Mouse (Mus musculus) heart, adult 8-10 months (tissue): Measurements from ENCODE around the gene Tlcd1. TPM values are rescaled to one million over a fixed set of nuclear protein-coding genes. Genes with fewer than 3 reads are reported as not detected.
A peak's percentile ranks its signal among the peaks of the same experiment; 100 is the strongest.

Source experiments
- DNase-seq: peaks from one replicate; pipeline ENCODE4 v3.0.0; 2022; ENCODE audit warnings: low spot score
- total RNA-seq, 4 experiments: library from RNA; stranded (reverse); gene quantifications; 2 replicates each; pipeline ENCODE4 v1.2.4; 2022

Gene Tlcd1
- total RNA-seq, 4 experiments from 2014 or later = 2.9 to 7.1 (median 5.0) TPM

- DNase-seq = no peak
Measured at GRCm38 (mm10) chr11:78161169-78161568, 15.3 kb upstream of the Tlcd1 start.

GRCm38 (mm10) chr11:78161968-78162367, 14.5 kb upstream of the Tlcd1 start:
- DNase-seq = no peak

DNA sequence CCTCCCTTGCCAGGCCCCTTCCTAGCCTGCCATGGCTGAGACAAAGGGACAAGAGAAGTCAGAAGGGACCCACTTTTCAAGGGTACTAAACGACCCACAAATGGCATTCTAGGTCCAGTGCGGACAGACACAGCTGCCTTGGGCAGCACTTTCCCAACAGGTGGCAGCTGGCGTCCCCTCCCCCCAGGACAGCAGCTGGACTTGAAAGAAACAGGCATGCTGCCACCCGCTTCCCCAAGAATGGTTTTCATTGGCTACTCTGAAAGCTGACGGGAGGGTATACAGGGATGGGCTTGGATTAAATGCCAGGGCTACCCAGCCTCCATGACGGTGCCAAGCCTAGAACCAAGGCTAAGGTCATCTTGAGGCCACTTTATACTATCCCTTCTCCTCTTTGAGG, 14.0 kb upstream of the Tlcd1 start:
- DNase-seq = no peak

DNA sequence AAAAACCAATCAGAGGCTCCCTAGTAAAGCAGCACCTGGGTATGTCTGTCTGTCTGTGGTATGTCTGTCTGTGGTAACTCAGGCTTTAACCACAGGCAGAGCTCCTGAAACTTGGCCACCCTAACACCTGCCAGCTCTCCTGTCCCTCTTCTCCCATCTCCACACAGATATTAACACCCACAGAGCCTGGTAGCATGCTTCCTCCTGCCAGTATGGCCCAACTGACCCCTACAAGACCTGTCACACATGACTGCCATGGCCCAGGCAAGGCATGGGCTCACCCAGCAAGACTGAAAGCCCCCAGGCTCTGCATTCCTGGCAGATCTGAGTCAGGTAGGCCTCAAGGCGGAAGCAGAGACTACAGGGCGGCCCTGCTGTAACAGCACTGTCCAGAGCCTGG, 13.5 kb upstream of the Tlcd1 start:
- no peak for DNase-seq

GRCm38 (mm10) chr11:78163681-78164603, 12.6 kb upstream of the Tlcd1 start:
- DNase-seq = peak; percentile 46

DNA sequence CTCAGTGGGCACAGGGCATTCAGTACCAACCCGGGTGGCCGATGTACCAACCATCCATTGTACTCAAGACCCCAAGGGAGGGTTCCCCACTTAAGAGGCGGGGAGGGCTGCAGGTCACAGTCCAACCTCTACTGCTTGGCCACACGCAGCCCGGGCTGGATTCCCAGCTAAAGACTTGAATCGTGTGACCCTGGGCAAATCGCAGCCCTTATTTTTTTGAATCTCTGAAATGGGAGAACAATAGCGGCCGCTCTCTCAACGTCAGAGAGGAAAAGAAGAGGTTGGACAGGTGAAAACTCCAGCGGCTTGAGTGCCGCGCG, 11.9 kb upstream of the Tlcd1 start:
- no peak for DNase-seq

DNA sequence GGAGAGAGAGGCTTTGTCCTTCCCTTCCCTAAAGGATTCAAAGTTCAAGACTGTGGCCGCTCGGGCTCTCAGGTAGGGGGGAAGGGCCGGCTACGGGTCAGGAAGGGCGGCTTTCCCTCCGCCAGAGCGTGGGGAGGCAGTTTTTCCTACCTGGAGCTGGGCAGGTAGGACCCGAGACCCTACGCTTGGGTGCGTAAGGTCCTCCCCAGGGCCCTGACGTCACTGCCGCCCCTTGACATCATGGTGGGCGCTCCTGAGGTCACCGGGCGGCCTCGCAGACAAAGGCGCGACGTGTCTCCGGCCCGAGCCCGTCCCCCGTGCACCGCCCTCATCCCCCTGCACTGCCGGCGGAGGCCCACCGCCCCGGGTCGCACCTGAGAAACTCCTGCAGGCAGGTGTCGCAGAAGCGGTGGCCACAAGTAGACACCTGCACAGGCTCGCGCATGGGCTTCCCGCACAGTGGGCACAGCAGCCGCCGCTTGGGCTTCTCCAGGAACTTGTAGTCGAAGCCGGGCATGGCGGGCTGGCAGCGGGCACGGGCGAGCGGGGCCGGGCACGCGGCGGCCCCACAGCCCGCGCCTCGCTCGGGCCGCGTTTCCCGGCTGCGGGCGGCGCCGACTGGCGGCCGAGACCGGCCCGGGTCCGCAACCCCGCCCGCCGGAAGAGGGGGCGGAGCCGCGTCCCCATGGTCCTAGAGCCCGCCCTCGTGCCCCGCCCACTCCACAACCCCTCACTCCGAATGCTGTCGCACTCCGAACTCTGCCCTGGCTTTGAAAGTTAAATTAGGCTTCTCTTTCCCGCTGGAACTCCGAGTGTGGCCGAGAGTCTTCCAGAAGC, 11.4 kb upstream of the Tlcd1 start, which contains the start of gene Traf4:
TSS of gene Traf4 (minus strand) at position 666 of the 837 bp plus-strand sequence.
- peak; percentile 78 for DNase-seq

GRCm38 (mm10) chr11:78165761-78166109, 10.8 kb upstream of the Tlcd1 start:
- no peak for DNase-seq

GRCm38 (mm10) chr11:78166161-78166560, 10.3 kb upstream of the Tlcd1 start:
- DNase-seq = no peak

- no peak for DNase-seq
Measured at GRCm38 (mm10) chr11:78166640-78167039, 9.9 kb upstream of the Tlcd1 start.

- DNase-seq = no peak
Measured at GRCm38 (mm10) chr11:78167257-78167959, 9.1 kb upstream of the Tlcd1 start.

DNA sequence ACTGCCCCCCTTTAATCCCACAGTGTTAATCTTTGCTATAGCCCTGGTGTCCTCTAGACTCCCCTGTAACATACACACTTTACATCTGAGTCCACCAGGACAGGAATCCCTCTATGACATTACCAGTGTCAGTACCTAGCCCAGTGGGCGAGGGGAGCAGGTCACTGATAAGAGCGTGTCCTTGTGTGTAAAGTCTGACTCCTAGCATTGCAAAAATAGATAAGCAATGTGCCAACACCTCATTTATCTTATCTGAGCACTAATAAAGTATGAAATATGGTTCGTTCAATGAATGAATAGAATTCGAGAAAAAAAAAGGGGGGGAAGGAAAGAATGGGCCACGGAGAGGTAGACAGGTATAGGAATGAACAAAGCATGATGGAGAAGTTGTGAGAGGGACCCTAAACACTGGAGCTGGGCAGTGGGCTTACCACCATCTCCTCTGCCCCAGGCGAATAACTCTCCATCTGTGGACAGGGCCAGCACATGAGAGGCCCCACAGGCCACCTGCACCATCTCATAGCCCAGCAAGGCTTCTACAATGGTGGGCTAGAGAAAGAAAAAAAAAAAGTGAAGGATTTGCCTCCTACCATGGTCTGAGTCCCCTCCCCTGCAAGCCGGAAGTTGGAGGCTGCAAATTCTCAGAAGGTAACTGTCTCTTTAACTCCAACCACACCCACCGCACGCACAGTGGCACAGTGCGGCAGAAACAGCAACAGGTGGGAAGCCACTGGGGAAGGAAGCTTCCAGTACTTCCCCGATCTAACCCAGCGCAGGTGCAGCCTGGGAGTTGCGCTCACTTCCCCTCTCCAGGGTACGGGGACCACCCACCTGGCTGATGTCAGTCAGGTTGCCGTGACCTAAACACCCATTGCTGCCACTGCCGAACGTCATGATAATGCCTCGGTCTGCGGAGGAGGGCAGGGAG, 7.7 kb upstream of the Tlcd1 start:
- no peak for DNase-seq

DNA sequence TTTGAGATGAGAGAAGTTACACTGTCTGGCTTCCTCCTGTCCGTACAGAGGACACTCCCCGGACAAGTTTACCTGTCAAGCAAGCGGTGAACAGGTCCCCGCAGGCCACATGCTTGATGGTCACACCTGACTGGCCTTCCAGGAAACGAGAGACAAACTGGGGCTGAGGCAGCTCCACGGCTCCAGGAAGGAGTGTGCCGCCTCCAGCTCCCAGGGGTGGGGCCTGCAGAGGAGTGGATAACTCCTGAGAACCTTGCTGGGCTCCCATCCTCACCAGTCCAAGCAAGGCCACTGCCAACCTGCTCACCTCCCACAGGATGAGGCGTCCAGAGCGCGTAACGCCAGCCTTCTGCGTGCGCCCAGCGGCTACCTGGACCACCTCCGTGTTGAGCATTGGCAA, 6.2 kb upstream of the Tlcd1 start:
- no peak for DNase-seq

- DNase-seq = no peak
Measured at GRCm38 (mm10) chr11:78171328-78171727, 5.2 kb upstream of the Tlcd1 start.

DNA sequence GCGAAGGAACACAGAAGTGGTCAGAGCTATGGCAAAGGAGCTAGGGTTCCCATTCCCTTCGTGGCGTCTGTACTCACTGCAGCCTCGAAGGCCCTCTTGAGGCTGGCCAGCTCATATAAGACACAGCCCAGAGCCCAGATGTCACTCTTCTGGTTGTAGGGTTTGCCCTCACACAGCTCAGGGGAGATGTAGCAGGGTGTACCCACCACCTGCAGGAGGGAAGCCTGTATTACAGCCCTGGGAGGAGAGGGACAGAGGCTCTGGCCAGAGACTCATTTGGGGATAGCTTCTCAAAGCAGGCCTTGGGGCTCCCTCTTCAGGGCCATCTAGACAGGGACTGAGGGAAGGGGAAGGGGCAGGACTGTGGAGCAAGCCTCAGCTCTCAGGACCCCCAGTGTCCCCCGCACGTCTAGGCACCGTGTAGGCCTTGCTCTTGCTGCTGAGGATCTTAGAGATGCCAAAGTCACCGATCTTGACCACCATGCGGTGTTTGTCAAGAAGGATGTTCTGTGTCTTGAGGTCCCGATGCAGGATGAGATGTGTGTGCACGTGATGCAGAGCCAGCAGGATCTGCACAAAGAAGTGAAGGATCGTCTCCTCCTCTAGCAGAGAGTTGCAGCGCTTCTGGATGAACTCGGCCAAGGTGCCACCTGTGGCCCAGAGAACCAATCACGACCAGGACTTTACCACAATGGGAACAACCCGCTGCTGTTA, 4.3 kb upstream of the Tlcd1 start:
- DNase-seq = no peak

GRCm38 (mm10) chr11:78172748-78173383, 3.6 kb upstream of the Tlcd1 start:
- DNase-seq = no peak

- no peak for DNase-seq
Measured at GRCm38 (mm10) chr11:78174506-78174905, 2.0 kb upstream of the Tlcd1 start.

- DNase-seq = no peak
Measured at GRCm38 (mm10) chr11:78175771-78176401, 625 bp upstream of the Tlcd1 start.

- DNase-seq = no peak
Measured at GRCm38 (mm10) chr11:78176905-78177331, 407 bp downstream of the Tlcd1 start.
